Mouse (Mus musculus) limb, embryonic 15.5 days (tissue): ENCODE data around the gene C130079G13Rik. TPM values are rescaled to one million over a fixed set of nuclear protein-coding genes. Genes with fewer than 3 reads are reported as not detected.
"Not testable (repeated sequence)": the region's sequence is repeated elsewhere in the genome, so short reads cannot be mapped to it uniquely, and the experiment has no call there.

Source experiments
- ATAC-seq: fragments of 200-750 bp; cut with Nextera tagmentation; 2 replicates; pipeline ENCODE4 v1.8.0; 2017; ENCODE audit warnings: low read depth, moderate TSS enrichment; ENCODE audit not compliant: insufficient number of reproducible peaks, low FRiP score, low TSS enrichment
- H3K27ac ChIP-seq: fragments of 300-500 bp; sonication (generic); 2 replicates; pipeline ENCODE4 v1.5.1; 2015; ENCODE audit warnings: moderate library complexity, mild to moderate bottlenecking, inconsistent platforms
- H3K27me3 ChIP-seq: fragments of 300-500 bp; sonication (generic); 2 replicates; pipeline ENCODE4 v1.6.1; 2015; ENCODE audit warnings: inconsistent platforms
- H3K36me3 ChIP-seq: fragments of 300-500 bp; sonication (generic); 2 replicates; pipeline ENCODE4 v1.6.1; 2015; ENCODE audit warnings: inconsistent platforms
- H3K4me1 ChIP-seq: fragments of 300-500 bp; sonication (generic); 2 replicates; pipeline ENCODE4 v1.6.1; 2015; ENCODE audit warnings: inconsistent platforms
- H3K4me2 ChIP-seq: fragments of 300-500 bp; sonication (generic); 2 replicates; pipeline ENCODE4 v1.6.1; 2015; ENCODE audit warnings: mild to moderate bottlenecking, inconsistent platforms
- H3K4me3 ChIP-seq: fragments of 300-500 bp; sonication (generic); 2 replicates; pipeline ENCODE4 v1.5.1; 2015; ENCODE audit warnings: mild to moderate bottlenecking, inconsistent platforms
- H3K9ac ChIP-seq: fragments of 300-500 bp; sonication (generic); 2 replicates; pipeline ENCODE4 v1.6.1; 2015; ENCODE audit warnings: inconsistent platforms
- H3K9me3 ChIP-seq: fragments of 300-500 bp; sonication (generic); 2 replicates; pipeline ENCODE4 v1.6.1; 2016; ENCODE audit warnings: inconsistent platforms
- WGBS: fragments of 180-500 bp; shearing (Covaris S2); methylation state at CpG from one replicate; pipeline ENCODE4 v1.1.7; 2015; 5-methylcytosine and 5-hydroxymethylcytosine counted together
- polyA plus RNA-seq: library from polyadenylated mRNA; unstranded; fragments of >200 nt; fragmentation: Nextera tagmentation; extraction: Ambion mirVana; gene quantifications from 2 replicates; pipeline ENCODE4 v1.2.1, GENCODE M21; 2015

Gene C130079G13Rik
- 3.7 and 4.4 TPM in 2 replicates for polyA plus RNA-seq

- 76% methylated on average over 2 of the region's 2 CpGs for WGBS
- Histone ChIP-seq H3K27me3 (no peaks in the 10 kb centered on the region), H3K27ac (no peak within 1 kb of the TSS), H3K4me1 (no peaks in the 10 kb centered on the region), H3K9me3 (no peaks in the 10 kb centered on the region), H3K36me3 (no peaks in the 10 kb centered on the region), H3K9ac (no peak within 1 kb of the TSS), H3K4me3 (no peak within 1 kb of the TSS), H3K4me2 (no peak within 1 kb of the TSS)
- ATAC-seq, result no peak
These were observed at the start of gene C130079G13Rik for GRCm38 (mm10) chr3:59924914-59925313. TSS of gene C130079G13Rik (plus strand) at chr3:59925214.

- not testable (repeated sequence) for H3K4me3 ChIP-seq, ATAC-seq, H3K27ac ChIP-seq, H3K4me2 ChIP-seq, H3K4me1 ChIP-seq, H3K36me3 ChIP-seq, H3K27me3 ChIP-seq, H3K9ac ChIP-seq, H3K9me3 ChIP-seq
- 56% methylated on average over 1 of the region's 1 CpGs for WGBS
These were observed 47.4 kb upstream of the C130079G13Rik start for GRCm38 (mm10) chr3:59877601-59878000.

DNA sequence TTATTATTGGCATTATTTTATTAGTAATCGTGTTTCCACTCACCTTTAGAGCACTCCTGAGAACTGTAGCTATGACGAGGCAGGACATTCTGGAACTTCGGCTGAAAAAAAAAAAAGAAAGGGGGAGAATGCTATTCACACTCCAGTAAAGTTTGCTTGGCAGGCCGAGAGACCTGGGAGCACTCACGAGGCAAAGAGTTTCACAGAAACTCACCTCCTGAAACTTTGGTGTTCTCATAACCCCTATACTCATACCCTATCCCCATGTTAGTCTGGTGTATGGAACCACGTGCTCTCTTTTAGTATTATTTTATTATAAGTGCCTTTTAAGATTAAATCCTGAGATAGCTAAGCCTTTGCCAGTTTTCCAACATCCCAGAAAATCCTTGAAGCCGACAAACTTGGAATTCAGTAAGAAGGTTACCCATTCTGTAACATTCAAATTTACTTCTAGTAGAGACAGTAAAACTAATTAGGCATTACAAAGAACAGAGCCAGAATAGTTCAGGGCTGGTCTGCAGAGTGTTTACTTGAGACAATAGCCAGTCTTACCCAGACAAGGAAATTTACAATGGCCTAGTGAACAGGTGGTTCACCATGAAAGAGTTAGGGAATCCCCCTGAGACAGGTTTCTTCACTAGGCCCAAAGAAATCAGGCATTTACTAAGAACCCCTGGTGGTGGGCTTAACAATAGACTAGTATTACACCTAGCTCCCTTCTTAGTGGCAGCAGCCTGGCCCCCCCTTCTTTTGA lies 45.0 kb upstream of the C130079G13Rik start:
- not testable (repeated sequence) for H3K4me3 ChIP-seq, H3K36me3 ChIP-seq, H3K4me2 ChIP-seq, ATAC-seq, H3K27me3 ChIP-seq, H3K9me3 ChIP-seq, H3K9ac ChIP-seq, H3K27ac ChIP-seq, H3K4me1 ChIP-seq
- 73% methylated on average over 7 of the region's 7 CpGs for WGBS

DNA sequence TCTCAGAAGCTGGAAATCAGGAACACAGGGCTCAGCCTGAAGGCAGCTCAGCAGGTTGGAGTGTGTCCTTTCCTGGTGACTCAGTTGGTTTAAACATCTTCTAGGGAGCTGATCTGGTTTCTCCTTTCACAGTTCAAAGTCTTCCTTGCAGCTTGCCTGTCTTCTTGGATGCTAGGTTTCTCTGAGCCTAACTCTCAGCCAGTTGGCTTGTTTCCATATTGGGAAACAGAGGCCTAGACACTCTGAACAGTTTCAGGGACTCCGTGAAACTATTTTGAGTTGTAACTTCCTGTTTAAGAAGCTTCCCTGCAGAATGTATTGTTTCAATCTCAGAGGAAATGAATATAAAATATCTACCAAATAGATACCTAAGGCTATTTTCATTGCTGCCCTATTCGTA lies 31.7 kb upstream of the C130079G13Rik start:
- Histone ChIP-seq H3K27me3 (no peaks in the 10 kb centered on the region), H3K4me3 (no peak overlapping the region), H3K4me2 (no peak overlapping the region), H3K9me3 (no peaks in the 10 kb centered on the region), H3K27ac (no peak overlapping the region), H3K4me1 (no peaks in the 10 kb centered on the region), H3K36me3 (no peaks in the 10 kb centered on the region), H3K9ac (no peak overlapping the region)
- no peak for ATAC-seq
- 78% methylated on average over 2 of the region's 2 CpGs for WGBS

GRCm38 (mm10) chr3:59934621-59935020 lies 9.6 kb downstream of the C130079G13Rik start:
- H3K4me2 ChIP-seq, result no peak overlapping the region
- H3K36me3 ChIP-seq, result no peaks in the 10 kb centered on the region
- no peak overlapping the region for H3K9ac ChIP-seq
- H3K9me3 ChIP-seq, result no peaks in the 10 kb centered on the region
- H3K4me1 ChIP-seq, result no peaks in the 10 kb centered on the region
- H3K4me3 ChIP-seq, result no peak overlapping the region
- no peaks in the 10 kb centered on the region for H3K27me3 ChIP-seq
- no peak overlapping the region for H3K27ac ChIP-seq
- 47% methylated on average over 1 of the region's 1 CpGs for WGBS
- ATAC-seq, result no peak

GRCm38 (mm10) chr3:59947294-59947950 lies 22.4 kb downstream of the C130079G13Rik start:
- H3K36me3 ChIP-seq, result no peaks in the 10 kb centered on the region
- H3K4me2 ChIP-seq, result no peak overlapping the region
- no peaks in the 10 kb centered on the region for H3K9me3 ChIP-seq
- no peak overlapping the region for H3K4me3 ChIP-seq
- H3K27me3 ChIP-seq, result no peaks in the 10 kb centered on the region
- WGBS, result 92% methylated on average over 10 of the region's 10 CpGs
- H3K4me1 ChIP-seq, result no peaks in the 10 kb centered on the region
- no peak for ATAC-seq
- H3K27ac ChIP-seq, result no peak overlapping the region
- no peak overlapping the region for H3K9ac ChIP-seq

DNA sequence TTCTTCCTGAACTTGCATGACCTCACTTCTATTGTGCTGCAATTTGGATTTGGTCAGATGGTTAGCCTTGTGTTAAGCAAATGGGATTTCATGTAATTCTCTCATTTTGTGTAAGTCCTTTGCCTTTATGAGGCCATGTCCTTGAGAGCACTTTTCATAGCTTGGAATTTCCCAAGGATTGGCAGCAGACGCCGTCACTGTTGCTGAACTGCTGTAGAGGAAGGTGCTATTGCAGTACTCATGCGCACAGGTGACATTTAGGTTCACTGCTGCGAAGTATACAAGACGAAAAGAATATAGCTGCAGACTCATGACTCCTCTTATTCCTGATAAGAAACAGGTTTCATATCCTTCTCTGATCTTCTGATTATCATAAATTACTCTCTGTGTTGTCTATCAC lies 45.9 kb downstream of the C130079G13Rik start:
- H3K9ac ChIP-seq, result no peak overlapping the region
- H3K36me3 ChIP-seq, result no peaks in the 10 kb centered on the region
- H3K9me3 ChIP-seq, result no peaks in the 10 kb centered on the region
- no peak overlapping the region for H3K4me3 ChIP-seq
- no peak for ATAC-seq
- H3K27me3 ChIP-seq, result no peaks in the 10 kb centered on the region
- H3K4me2 ChIP-seq, result no peak overlapping the region
- WGBS, result 81% methylated on average over 5 of the region's 5 CpGs
- no peaks in the 10 kb centered on the region for H3K4me1 ChIP-seq
- H3K27ac ChIP-seq, result no peak overlapping the region

- no peak for ATAC-seq
- H3K4me3 ChIP-seq, result no peak overlapping the region
- H3K36me3 ChIP-seq, result no peaks in the 10 kb centered on the region
- no peak overlapping the region for H3K9ac ChIP-seq
- H3K9me3 ChIP-seq, result no peaks in the 10 kb centered on the region
- no peaks in the 10 kb centered on the region for H3K27me3 ChIP-seq
- H3K4me2 ChIP-seq, result no peak overlapping the region
- H3K27ac ChIP-seq, result no peak overlapping the region
- H3K4me1 ChIP-seq, result no peaks in the 10 kb centered on the region
These were observed 49.6 kb downstream of the C130079G13Rik start for GRCm38 (mm10) chr3:59974591-59974990.

Other genes with a start within 250 kb of the C130079G13Rik start
- not detected in 2 replicates for gene Gm5538, start 195.4 kb upstream of the C130079G13Rik start, polyA plus RNA-seq
- not detected in 2 replicates for gene Gm8298, start 64.2 kb upstream of the C130079G13Rik start, polyA plus RNA-seq
- 8.3 and 8.5 TPM in 2 replicates for gene Aadacl2, start 81.5 kb downstream of the C130079G13Rik start, polyA plus RNA-seq
- 0.87 and 1.2 TPM in 2 replicates for gene Aadac, start 100.5 kb downstream of the C130079G13Rik start, polyA plus RNA-seq
- 1.0 and 2.2 TPM in 2 replicates for gene Sucnr1, start 156.7 kb downstream of the C130079G13Rik start, polyA plus RNA-seq